Mouse (Mus musculus) layer of hippocampus, adult 18-20 months (tissue): ENCODE results near the gene Des. TPM values are rescaled to one million over a fixed set of nuclear protein-coding genes. Genes with fewer than 3 reads are reported as not detected.

ENCODE experiments used
- DNase-seq, 2 experiments: peaks; one replicate each; pipeline ENCODE4 v3.0.0; 2022; ENCODE audit warnings: low spot score in 2 of 2
- total RNA-seq, 2 experiments: library from RNA; stranded (reverse); gene quantifications; 2 replicates each; pipeline ENCODE4 v1.2.3; 2021

Des gene
- total RNA-seq, 2 experiments from 2014 or later, result 0.48 to 0.69 TPM

- no peak for DNase-seq
These were observed 14.8 kb upstream of the Des start for GRCm38 (mm10) chr1:75345036-75345935.

GRCm38 (mm10) chr1:75347279-75347678 is 12.8 kb upstream of the Des start:
- no peak for DNase-seq

GRCm38 (mm10) chr1:75349275-75349674 is 10.9 kb upstream of the Des start:
- no peak for DNase-seq

GRCm38 (mm10) chr1:75357261-75357660 is 2.9 kb upstream of the Des start:
- DNase-seq, result peak in 1 of 2 experiments; percentile 24

- DNase-seq, result peak in 1 of 2 experiments; percentile 28
These were observed 2.1 kb upstream of the Des start for GRCm38 (mm10) chr1:75358009-75358408.

GRCm38 (mm10) chr1:75359346-75359745 is 783 bp upstream of the Des start:
- peak in 1 of 2 experiments; percentile 27 for DNase-seq

GRCm38 (mm10) chr1:75361123-75361522 is 994 bp downstream of the Des start:
- DNase-seq, result no peak

GRCm38 (mm10) chr1:75361750-75362149 is 1.6 kb downstream of the Des start:
- no peak for DNase-seq

- DNase-seq, result no peak
These were observed 3.7 kb downstream of the Des start for GRCm38 (mm10) chr1:75363868-75364267.

- DNase-seq, result no peak
These were observed 5.5 kb downstream of the Des start for GRCm38 (mm10) chr1:75365510-75366137.

GRCm38 (mm10) chr1:75369360-75369983 is 9.3 kb downstream of the Des start:
- DNase-seq, result no peak

- DNase-seq, result no peak
These were observed 10.0 kb downstream of the Des start for GRCm38 (mm10) chr1:75369984-75370660.

GRCm38 (mm10) chr1:75371317-75372095 is 11.4 kb downstream of the Des start:
- no peak for DNase-seq

GRCm38 (mm10) chr1:75372450-75372849 is 12.3 kb downstream of the Des start:
- DNase-seq, result no peak

GRCm38 (mm10) chr1:75373276-75373675 is 13.1 kb downstream of the Des start:
- no peak for DNase-seq

- DNase-seq, result no peak
These were observed 15.1 kb downstream of the Des start, which contains the start of gene Speg for GRCm38 (mm10) chr1:75374950-75375936. Speg (plus strand) TSS chr1:75375297.

GRCm38 (mm10) chr1:75379196-75379595 is 19.1 kb downstream of the Des start:
- DNase-seq, result no peak

GRCm38 (mm10) chr1:75379931-75380330 is 19.8 kb downstream of the Des start:
- no peak for DNase-seq

- DNase-seq, result no peak
These were observed 20.8 kb downstream of the Des start for GRCm38 (mm10) chr1:75380951-75381350.
